8 mouse cellular contexts compared by ENCODE assay signal in genomic region chr8:12607223-12607622, GRCm38 (mm10). TPM values are rescaled to one million over a fixed set of nuclear protein-coding genes. Genes with fewer than 3 reads are reported as not detected.
DNase-seq lines count a peak whose midpoint lies in the region; ATAC-seq and TF ChIP-seq lines count a peak whose summit lies in the region.

No protein-coding gene starts in this region.

- H3K4me1 ChIP-seq in kidney, embryonic 15.5 days = no peaks in the 10 kb centered on the region
- H3K4me1 ChIP-seq in limb, embryonic 14.5 days (ENCODE audit: control insufficient read depth, insufficient read depth, low read length) = no peaks in the 10 kb centered on the region

- DNase-seq in A20 (ENCODE audit: low read depth, low spot score) = peak; percentile 83
- peak; percentile 67 for DNase-seq in adrenal gland, adult 18-20 months (ENCODE audit: low spot score in 2 of 2)
- DNase-seq in embryo, embryonic 10.5 days (ENCODE audit: low spot score) = peak; percentile 88
- peak; percentile 51 for DNase-seq in limb, embryonic 14.5 days (ENCODE audit: low spot score)
- peak; percentile 20 to 61 for DNase-seq in natural killer cell, adult 2 months (ENCODE audit: low spot score in 2 of 2)
- DNase-seq in spleen, postnatal 4 days (ENCODE audit: low spot score in 2 of 2) = peak; percentile 70 to 86

- no peaks in the 10 kb centered on the region for H3K36me3 ChIP-seq in kidney, embryonic 15.5 days
- H3K36me3 ChIP-seq in limb, embryonic 14.5 days (ENCODE audit: control insufficient read depth, insufficient read depth, low read length) = no peaks in the 10 kb centered on the region

- ATAC-seq in granulocyte monocyte progenitor cell, adult 5-6 weeks (replicated peaks; ENCODE audit: poor library complexity, severe bottlenecking) = peak; percentile 86
- ATAC-seq in kidney, embryonic 15.5 days (replicated peaks; ENCODE audit: low FRiP score) = peak; percentile 33
- ATAC-seq in limb, embryonic 14.5 days (ENCODE audit: low FRiP score, low read depth) = no peak

- no peak overlapping the region for H3K27ac ChIP-seq in kidney, embryonic 15.5 days
- no peak overlapping the region for H3K27ac ChIP-seq in limb, embryonic 14.5 days (replicated peaks; ENCODE audit: low read depth, low read length)

- TF ChIP-seq POLR2A in limb, embryonic 14.5 days (IDR thresholded peaks at IDR 0.05; ENCODE audit: borderline replicate concordance, extremely low read depth, insufficient read depth, insufficient read length) = no peak

- whole genome bisulfite sequencing in kidney, embryonic 15.5 days = 21% methylated on average over 6 of the region's 6 CpGs
- WGBS in limb, embryonic 14.5 days = 20% methylated on average over 6 of the region's 6 CpGs

- H3K9me3 ChIP-seq in kidney, embryonic 15.5 days (replicated peaks) = no peaks in the 10 kb centered on the region
- H3K9me3 ChIP-seq in limb, embryonic 14.5 days (ENCODE audit: control insufficient read depth, low read length) = no peaks in the 10 kb centered on the region

- no peak overlapping the region for H3K4me2 ChIP-seq in kidney, embryonic 15.5 days
- no peak overlapping the region for H3K4me2 ChIP-seq in limb, embryonic 14.5 days (replicated peaks; ENCODE audit: low read depth, low read length, severe bottlenecking)

- H3K4me3 ChIP-seq in kidney, embryonic 15.5 days (replicated peaks) = no peak overlapping the region
- H3K4me3 ChIP-seq in limb, embryonic 14.5 days (replicated peaks; ENCODE audit: low read length) = no peak overlapping the region

- peaks cover 8% of the 10 kb centered on the region; the same call in 1 of the 2 replicates for H3K27me3 ChIP-seq in kidney, embryonic 15.5 days
- H3K27me3 ChIP-seq in limb, embryonic 14.5 days (ENCODE audit: control insufficient read depth, insufficient read depth, low read length) = no peaks in the 10 kb centered on the region

- H3K9ac ChIP-seq in kidney, embryonic 15.5 days = no peak overlapping the region
- no peak overlapping the region for H3K9ac ChIP-seq in limb, embryonic 14.5 days (ENCODE audit: low read depth, low read length, severe bottlenecking)

RNA-seq across cellular contexts. Expression of gene Spaca7, which starts 34.4 kb away (rescaled TPM):
- not detected for total RNA-seq in adrenal gland, adult 18-20 months (2021)
- total RNA-seq in granulocyte monocyte progenitor cell, adult 5-6 weeks (2014; fragmentation: Nextera tagmentation) = not detected in 2 replicates
- not detected in 2 replicates for total RNA-seq in granulocyte monocyte progenitor cell, adult 5-6 weeks (2017)
- polyA plus RNA-seq in kidney, embryonic 15.5 days (2015; fragmentation: Nextera tagmentation; extraction: Ambion mirVana) = 0.87 and 1.1 TPM in 2 replicates
- polyA plus RNA-seq in limb, embryonic 14.5 days (2012; rRNA removed) = not detected in 2 replicates
- polyA plus RNA-seq in limb, embryonic 14.5 days (2014; fragmentation: Nextera tagmentation; extraction: Ambion mirVana) = not detected in 2 replicates
